Mouse (Mus musculus) MEL (cell line): ENCODE measurements at regions not wholly inside any gene's neighbourhood (a gene's known extent, or its start where the extent isn't known, plus 50 kb on each side); places are given as distances from the start of the nearest gene placed in this dataset.

Experiments
- EP300 ChIP-seq, 2 experiments: IDR thresholded peaks; 2 replicates each; pipeline ENCODE4 v1.6.1; 2011; ENCODE audit warnings: improper control_type of control experiment in 2 of 2, low read length in 2 of 2, low read depth in 1 of 2, mild to moderate bottlenecking in 1 of 2
- MYC ChIP-seq: IDR thresholded peaks from 2 replicates; pipeline ENCODE4 v1.6.1; 2011; ENCODE audit warnings: low read depth, mild to moderate bottlenecking, low read length, improper control_type of control experiment, moderate library complexity

DNA sequence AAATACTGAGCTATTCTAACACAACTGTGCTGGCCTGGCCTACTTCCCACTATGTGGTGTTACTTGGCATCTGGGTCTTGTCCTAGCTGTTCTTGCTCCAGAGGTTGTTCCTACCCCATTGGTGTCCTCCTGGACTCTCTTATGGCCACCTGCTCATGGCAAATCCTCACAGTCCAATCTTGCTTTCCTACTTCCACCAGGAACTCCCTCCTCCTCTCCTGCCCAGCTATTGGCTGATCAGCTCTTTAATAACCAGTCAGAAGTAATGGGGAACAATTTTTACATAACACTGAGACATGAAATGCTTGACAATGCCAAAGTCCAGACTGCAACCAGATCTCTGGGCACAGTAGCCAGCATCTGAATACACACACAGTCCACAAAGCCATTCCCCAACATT is 52.3 kb upstream of the Dph5 start:
- no peak for TF ChIP-seq MYC
- no peak for TF ChIP-seq EP300 (IDR thresholded peaks at IDR 0.05; ENCODE audit: low read depth in 1 of 2, low read length in 2 of 2)
